Mouse (Mus musculus) retina, embryonic 14.5 days (tissue): Measurements from ENCODE around the gene Slc27a5.

Experiments used
- DNase-seq: peaks from one replicate; pipeline ENCODE4 v3.0.0-alpha.2; 2015; ENCODE audit warnings: low spot score

The Slc27a5 gene

DNA sequence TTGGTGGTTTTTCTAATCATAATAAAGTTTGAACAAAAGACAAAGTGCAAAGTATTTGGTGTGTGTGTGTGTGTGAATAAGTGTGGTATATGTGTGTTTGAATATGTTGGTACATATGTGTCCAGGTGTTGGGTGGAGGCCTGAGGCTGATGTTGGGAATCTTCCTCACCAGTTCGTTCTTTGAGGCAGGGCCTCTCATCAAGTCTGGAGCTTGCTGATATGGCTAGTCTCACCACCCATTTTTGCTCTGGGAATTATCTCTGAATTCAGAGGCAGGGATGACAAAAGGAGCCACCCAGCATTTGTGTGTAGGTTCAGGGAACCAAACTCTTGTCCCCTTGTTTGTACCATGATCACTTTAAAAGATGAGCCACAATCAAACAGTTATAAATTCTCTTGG is 12.3 kb downstream of the Slc27a5 start:
- DNase-seq = no peak

DNA sequence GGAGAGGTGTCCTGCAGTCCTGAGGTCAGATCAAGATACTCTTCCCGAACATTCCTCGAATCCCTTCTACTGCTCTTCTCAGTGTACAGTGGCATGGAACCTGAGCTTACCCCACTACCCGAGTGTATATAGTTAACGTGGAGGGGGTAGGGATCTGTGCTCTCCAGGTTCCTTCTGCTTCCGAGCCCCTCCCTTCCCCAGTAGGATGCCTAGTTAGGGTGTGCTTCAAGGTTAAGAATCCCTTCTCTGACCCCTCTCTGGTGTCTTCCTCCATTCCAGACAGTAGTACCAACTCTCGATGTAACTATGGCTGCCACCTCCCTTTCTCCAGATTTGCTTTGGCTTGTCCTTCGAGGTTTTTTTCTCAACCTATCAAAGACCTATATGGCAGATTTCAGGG is 17.7 kb downstream of the Slc27a5 start:
- DNase-seq = no peak

DNA sequence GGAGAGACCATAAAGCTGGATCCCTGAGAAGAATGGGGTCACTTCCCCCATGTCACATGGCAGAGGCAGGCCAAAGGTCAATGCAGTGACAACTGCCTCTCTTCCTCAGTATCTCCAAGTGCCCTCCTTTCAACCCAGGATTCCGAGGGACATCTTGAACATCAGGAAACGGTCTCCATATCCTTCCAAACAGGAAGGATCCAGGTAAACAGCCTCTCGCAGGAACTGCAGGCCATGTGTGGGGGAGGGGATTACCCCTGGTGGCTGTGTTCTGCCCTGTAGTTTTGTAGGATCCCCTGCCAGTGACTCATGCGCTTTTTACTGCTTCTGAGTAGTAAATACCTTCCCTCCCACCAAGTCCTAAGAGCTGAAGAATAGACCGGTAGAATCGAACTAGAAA is 18.2 kb downstream of the Slc27a5 start:
- DNase-seq = no peak

DNA sequence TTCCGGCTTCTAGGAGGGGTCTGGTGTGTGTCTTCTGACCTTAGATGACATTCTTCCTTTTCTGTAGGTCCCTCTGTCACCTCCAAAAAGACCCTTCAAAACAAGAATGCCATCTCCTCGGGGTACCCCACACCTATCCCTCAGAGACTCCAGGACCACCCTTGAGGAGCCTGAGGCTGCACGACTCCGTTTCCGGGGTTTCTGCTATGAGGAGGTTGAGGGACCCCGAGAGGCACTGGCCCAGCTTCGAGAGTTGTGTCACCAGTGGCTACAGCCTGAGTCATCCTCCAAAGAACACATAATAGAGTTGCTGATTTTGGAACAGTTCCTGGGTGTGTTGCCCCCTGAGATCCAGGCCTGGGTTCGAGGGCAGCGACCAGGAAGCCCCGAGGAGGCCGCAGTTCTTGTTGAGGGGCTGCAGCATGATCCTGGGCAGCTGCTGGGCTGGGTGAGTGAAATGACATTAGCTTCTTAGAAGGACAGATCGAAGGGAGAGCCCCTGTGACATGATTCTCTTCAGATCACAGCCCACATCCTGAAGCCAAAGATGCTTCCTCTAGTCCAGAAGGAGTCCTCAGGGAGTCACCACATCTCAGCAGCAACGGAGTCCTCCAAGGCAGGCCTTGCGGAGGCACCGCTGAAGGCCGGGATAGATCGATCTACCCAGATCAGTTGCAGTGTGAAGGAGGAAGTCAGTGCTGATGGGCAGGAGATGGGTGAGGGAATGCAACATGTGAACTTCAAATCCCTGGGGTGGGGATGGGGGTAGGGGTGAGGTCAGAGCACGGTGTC is 18.9 kb downstream of the Slc27a5 start:
- no peak for DNase-seq

DNA sequence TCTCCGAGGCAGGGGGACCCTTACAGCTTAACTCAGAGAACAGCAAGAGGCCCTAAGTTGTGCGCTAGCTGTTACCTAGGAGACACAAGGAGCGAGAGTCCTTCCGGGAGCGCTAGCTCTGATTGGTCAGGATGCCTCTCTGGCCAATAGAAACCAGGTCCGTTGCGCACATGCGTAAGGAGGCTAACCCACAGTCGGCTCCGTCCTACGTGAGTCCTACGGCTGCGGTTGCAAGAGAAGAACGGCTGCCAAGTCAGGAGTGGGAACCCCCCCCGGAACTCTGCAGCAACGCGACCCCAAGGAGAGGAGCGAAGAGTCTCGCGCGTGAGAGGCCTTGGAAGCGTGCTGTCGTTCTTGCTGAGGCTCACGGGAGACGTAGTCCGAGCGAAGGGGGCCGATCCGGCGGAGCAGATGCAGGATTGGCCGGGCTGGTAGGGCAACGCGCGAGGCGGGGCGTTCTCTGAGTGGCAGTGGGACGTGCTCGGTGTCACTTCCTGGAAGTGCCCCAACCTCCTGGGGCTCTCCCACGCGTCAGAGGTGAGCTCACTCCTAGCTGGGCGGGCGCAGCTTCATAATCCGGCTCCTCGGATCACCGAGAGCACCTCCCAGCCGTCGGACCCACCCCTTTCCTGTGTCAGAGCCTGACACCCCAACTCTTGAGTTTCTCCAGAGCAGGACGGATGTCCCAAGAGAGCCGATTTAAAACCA is 20.2 kb downstream of the Slc27a5 start, which contains the start of gene Zfp446:
Gene Zfp446, plus strand, starts transcription at position 167 of the 708 bp plus-strand sequence.
- peak; percentile 98 for DNase-seq

DNA sequence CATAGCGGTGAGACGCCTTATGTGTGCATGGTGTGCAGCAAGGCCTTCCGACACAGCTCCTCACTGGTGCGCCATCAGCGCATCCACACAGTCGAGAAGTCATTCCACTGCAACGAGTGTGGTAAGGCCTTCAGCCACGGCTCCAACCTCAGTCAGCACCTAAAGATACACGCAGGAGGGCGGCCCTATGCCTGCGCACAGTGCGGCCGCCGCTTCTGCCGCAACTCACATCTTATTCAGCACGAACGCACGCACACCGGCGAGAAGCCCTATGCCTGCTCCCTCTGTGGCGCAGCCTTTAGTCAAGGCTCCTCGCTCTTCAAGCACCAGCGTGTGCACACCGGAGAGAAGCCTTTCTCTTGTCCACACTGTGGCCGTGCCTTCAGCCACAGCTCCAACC is 27.1 kb downstream of the Slc27a5 start:
- no peak for DNase-seq

DNA sequence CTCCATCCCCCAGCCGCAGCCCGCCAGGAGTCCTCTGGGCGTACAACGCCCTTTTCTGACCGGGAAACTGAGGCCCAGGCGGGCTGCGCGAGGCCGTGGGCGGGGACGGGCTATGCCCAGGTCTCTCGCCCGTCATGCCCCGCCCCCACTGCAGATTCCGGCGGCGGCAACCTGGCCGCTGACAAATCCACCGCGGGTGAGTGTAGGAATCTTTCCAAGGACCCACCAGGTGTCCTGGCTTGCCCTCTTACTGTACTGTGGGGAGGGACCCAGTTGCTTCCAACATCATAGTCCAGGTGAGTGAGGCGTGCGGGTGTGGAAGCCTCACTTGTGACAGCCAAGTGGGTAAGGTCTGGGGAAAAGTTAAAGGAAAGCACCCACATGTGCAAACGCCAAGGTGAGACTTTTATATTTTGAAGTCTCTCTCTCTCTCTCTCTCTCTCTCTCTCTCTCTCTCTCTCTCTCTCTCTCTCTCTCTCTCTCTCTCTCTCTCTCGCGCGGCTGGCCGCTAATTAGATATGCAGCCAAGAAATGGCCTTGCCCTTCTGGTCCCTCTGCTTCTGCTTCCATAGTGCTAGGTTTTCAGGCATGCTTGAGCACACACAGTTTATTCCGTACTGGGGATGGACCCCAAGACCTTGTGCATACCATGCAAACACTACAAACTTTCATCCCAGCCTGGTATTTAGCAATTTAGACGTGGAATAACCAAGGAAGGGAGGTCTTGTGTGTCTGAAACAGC is 31.7 kb downstream of the Slc27a5 start:
- DNase-seq = no peak

DNA sequence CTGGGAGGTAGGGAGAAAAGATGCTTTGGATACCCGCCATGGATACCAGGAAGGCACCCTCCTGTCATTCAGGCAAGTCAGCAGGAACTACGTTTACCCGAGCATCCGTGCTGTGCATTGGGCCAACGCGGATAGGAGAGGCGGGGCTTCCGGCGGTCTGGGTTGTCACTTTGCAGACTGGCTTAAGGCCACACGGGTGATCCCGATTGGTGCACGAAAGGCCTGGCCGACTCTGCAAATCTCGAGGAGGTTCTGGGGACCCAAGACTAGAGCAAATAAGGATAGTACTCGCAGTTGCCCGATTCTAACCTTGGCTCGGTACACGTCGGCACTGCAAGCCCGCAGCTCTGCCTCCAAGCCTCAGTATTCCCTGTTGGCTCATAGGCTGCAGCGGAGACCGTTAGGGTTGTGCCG is 32.3 kb downstream of the Slc27a5 start, which contains the start of gene Zfp324:
Gene Zfp324, plus strand, starts transcription at position 161 of the 414 bp plus-strand sequence.
- DNase-seq = peak; percentile 88

DNA sequence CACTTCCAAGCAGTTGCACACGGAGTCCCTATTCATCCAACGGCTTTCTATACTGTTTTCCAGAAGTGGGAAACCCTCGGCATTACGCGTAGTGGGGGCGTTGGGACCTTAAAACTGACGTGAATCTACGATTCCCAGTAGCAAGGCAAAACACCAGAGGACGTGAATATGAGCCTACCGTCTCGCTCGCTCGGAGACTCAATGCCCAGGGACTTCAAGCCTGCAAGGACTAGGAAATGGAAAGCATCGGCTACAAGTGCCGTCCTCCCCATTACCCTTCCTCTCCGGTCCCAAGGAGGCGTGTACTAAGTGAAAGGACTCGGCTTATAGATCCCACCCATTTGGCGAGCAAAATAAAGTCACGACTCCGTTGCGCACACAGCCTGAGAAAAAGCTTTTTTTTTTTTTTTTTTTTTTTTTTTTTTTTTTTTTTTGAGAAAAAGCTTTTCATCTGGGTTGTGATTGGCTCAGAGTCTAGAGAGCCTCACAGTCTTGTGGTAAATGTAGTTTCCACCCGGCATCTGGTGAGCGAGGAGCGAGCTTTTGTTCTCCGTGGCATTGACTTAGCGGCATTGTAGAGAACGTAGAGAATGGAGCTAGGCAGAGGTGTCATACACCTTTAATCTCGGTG is 36.4 kb downstream of the Slc27a5 start:
- DNase-seq = peak; percentile 68

DNA sequence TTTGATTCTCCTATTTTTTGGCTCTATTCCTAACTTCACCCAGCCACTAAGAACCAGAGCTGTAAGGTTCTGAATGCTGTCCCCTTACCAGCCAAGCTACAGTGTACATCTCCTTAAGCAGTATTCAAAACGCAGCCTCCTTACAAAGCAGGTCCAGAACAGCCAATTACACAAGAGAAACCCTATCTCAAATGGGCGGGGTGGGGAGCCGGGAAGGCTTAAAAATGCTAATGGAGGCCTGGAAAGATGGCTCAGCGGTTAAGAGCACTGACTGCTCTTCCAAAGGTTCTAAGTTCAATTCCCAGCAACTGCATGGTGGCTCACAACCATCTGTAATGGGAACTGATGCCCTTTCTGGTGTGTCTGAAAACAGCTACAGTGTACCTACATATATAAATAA is 38.3 kb downstream of the Slc27a5 start:
- DNase-seq = no peak

DNA sequence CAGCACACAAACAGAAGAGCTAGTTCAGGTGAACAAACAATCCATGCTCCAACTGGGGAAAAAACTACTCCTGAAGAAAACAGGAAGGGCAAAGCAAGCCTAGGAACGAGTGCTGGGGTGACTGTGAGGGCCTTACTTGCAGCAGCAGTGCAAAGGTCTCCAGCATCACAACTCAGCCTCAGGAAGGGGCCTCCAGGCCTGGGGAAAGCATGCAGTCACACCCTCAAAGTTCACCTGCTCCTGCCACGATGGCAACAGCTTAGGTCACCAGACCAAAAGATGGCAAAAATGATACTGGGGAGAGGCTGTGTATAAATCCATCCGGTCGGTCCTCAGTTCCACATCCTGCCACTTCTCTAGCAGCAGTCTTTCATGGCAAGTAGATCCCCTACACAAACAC is 39.0 kb downstream of the Slc27a5 start:
- DNase-seq = no peak

DNA sequence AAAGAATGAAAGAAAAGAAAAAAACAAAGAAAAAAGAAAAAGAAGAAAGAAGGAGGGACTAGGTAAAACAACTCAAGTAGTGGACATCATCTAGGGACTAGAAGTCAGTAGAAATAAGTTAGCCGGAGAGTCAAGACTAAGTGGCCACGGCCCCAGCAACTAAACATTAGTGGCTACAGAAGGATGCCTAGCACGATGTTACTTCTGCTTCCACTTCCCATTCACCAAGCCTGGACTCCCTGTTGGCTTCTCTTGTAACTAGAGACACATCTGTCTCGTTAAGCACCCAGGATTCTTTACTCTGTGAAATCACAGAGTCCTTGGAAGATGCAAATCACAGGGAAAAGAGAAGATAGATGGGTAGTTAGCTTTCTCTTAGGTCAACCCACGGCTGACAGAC is 40.5 kb downstream of the Slc27a5 start:
- DNase-seq = no peak

DNA sequence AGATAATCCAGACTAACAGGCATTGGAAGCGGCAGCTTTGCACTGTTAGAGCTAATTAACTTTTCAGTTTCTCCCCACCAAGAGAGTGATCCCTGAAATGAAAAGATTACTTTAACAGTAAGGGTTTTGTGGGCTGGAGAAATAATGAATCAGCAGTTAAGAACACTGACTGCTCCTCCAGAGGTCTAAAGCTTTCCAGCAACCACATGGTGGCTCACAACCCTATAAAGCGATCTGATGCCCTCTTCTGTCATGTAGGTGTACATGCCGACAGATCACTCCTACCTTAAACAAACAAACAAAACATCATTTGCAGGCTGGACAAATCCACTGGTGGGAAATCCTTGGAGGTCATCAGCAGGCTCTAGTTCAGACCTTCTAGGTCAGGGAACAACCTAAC is 43.1 kb downstream of the Slc27a5 start:
- no peak for DNase-seq

DNA sequence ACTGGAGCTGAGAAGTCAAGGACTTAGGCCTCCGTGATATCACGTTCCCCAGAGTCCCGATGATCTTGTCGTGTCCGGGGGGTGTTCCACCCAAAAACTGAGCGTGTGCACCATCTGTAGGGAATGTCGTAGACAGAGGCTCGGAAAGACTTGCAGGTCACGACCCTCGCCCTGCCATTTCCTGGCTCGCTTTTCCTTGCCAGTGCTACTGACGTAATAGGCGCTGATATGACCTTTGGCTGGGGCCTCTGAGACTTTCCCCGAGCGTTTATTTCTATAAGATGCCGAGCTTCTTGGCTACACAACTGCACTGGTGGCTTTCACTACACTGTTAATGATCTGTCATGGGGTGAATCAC is 48.1 kb downstream of the Slc27a5 start:
- DNase-seq = no peak

DNA sequence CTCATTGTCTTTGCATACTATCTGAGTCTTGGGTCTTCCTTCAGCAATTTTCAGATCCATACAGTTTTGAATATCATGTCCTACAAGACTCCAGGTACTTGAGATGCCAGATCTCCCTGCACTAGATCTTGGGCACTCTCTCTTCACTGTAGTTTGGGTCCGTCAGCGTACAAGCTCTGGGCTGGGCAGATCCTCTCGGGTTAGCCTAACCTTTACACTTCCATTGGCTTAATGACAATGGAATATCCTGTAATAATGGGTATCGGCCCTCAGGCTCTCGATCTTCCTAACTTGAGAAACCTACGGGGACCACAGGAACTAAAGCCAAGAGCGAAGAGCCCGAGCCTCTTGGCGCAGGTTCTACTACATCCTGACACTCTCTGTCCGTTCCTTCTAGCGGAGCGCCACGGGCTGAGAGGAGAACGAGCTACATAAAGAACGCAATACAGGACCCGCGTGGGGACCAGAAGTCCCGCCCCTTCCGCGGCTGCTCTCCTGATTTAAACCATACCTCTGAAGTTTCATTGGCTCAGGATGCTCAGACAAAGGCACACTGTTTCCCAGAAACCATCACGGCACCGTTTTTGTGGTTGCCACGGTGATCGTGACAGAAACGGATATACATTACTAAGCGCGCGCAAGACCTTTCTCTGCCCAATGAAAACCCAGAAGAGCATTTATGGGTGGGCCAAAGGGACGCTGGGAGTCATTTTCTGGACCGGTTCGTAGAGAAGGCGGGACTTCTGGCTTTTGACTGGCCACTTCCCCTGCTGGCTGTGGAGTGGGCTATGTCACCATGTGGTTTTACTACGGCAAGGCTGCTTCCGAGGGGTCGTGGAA is 48.7 kb downstream of the Slc27a5 start:
- DNase-seq = peak; percentile 73

DNA sequence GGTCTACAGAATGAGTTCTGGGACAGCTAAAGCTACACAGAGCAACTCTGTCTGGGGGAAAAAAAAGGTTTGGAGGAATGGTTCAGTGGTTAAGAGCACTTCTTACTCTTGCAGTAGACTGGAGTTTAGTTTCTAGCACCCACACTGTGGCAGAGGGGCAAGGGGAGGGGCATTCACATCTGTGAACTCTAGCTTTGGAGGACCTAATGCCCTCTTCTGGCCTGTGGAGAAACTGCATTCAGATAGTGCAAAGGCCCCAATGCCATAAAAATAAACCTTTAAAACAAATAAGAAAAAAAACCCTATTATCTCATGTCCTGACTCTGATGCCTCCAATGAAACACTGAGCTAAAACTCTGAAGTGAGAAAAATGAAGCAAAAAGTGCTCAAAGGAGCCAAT is 54.5 kb downstream of the Slc27a5 start:
- peak; percentile 43 for DNase-seq

DNA sequence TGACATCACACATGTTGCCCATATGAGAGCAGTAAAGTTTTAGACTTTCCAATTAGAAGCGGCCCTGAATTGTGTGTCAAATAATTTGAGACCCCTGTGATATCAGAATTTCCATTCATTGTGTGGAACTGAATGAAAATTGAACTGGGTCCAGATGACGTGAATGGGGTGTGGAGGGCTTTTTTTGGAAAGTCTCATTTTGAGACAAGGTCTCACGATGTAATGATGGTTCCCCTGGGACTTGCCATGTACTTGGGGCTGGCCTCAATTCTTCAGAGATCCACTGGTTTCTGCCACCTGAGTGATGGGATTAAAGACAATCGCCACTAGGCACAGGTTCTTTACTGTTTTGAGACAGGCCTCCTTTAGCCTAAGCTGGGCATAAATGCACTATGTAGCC is 57.4 kb downstream of the Slc27a5 start:
- DNase-seq = no peak
